Mouse (Mus musculus) myocyte (in vitro differentiated cells): ENCODE measurements around the gene Unc119b. TPM values are rescaled to one million over a fixed set of nuclear protein-coding genes. Genes with fewer than 3 reads are reported as not detected.

Experiments used
- H3K27me3 ChIP-seq: one replicate; pipeline ENCODE4 v1.6.1; 2011; ENCODE audit not compliant: control insufficient read depth, insufficient read depth, insufficient read length
- H3K36me3 ChIP-seq: one replicate; pipeline ENCODE4 v1.6.1; 2011; ENCODE audit not compliant: control insufficient read depth, insufficient read depth
- H3K4me2 ChIP-seq: one replicate; pipeline ENCODE4 v1.6.1; 2011; ENCODE audit warnings: low read depth, control low read depth
- H3K4me3 ChIP-seq: one replicate; pipeline ENCODE4 v1.5.1; 2011; ENCODE audit warnings: mild to moderate bottlenecking, control low read depth, moderate library complexity
- H3K79me2 ChIP-seq: one replicate; pipeline ENCODE4 v1.6.1; 2011; ENCODE audit not compliant: control insufficient read depth, insufficient read depth
- H3ac ChIP-seq: one replicate; pipeline ENCODE4 v1.6.1; 2011; ENCODE audit not compliant: control insufficient read depth, insufficient read length
- CEBPB ChIP-seq: IDR thresholded peaks from 2 replicates; pipeline ENCODE4 v1.6.1; 2011; ENCODE audit warnings: mild to moderate bottlenecking, moderate library complexity; ENCODE audit not compliant: poor library complexity, insufficient read depth, severe bottlenecking
- E2F4 ChIP-seq: IDR thresholded peaks from one replicate; pipeline ENCODE4 v1.6.1; 2011; ENCODE audit warnings: mild to moderate bottlenecking, control low read depth, moderate library complexity; ENCODE audit not compliant: insufficient read depth
- MAX ChIP-seq: IDR thresholded peaks from one replicate; pipeline ENCODE4 v1.6.1; 2011; ENCODE audit warnings: low read depth, mild to moderate bottlenecking, control low read depth
- MYOD1 ChIP-seq, 3 experiments: IDR thresholded peaks; one replicate each; pipeline ENCODE4 v1.6.1; 2011; ENCODE audit warnings: control low read depth in 2 of 3, low read depth in 2 of 3, mild to moderate bottlenecking in 2 of 3, moderate library complexity in 1 of 3; ENCODE audit not compliant: insufficient read length in 2 of 3, control insufficient read depth in 1 of 3
- MYOG ChIP-seq, 3 experiments: IDR thresholded peaks; one replicate each; pipeline ENCODE4 v1.6.1; 2011; ENCODE audit warnings: control low read depth in 2 of 3, low read depth in 2 of 3, mild to moderate bottlenecking in 2 of 3; ENCODE audit not compliant: insufficient read length in 2 of 3, control insufficient read depth in 1 of 3, insufficient read depth in 1 of 3
- POLR2A ChIP-seq: IDR thresholded peaks from one replicate; pipeline ENCODE4 v1.6.1; 2011; ENCODE audit warnings: low read depth, mild to moderate bottlenecking, control low read depth, moderate library complexity; ENCODE audit not compliant: insufficient read length
- POLR2AphosphoS2 ChIP-seq: IDR thresholded peaks from one replicate; pipeline ENCODE4 v1.6.1; 2011; ENCODE audit warnings: low read depth, control low read depth; ENCODE audit not compliant: insufficient read length
- REST ChIP-seq: IDR thresholded peaks from one replicate; pipeline ENCODE4 v1.6.1; 2011; ENCODE audit warnings: mild to moderate bottlenecking, control low read depth, moderate library complexity; ENCODE audit not compliant: insufficient read depth, insufficient read length
- SRF ChIP-seq: IDR thresholded peaks from one replicate; pipeline ENCODE4 v1.6.1; 2011; ENCODE audit warnings: low read depth; ENCODE audit not compliant: control insufficient read depth, insufficient read length
- TCF12 ChIP-seq: IDR thresholded peaks from one replicate; pipeline ENCODE4 v1.6.1; 2011; ENCODE audit warnings: mild to moderate bottlenecking, control low read depth; ENCODE audit not compliant: poor library complexity, insufficient read depth, severe bottlenecking
- TCF3 ChIP-seq: IDR thresholded peaks from one replicate; pipeline ENCODE4 v1.6.1; 2011; ENCODE audit warnings: low read depth, control low read depth; ENCODE audit not compliant: insufficient read length
- USF1 ChIP-seq: IDR thresholded peaks from one replicate; pipeline ENCODE4 v1.6.1; 2011; ENCODE audit warnings: low read depth, mild to moderate bottlenecking, control low read depth, moderate library complexity
- polyA plus RNA-seq: library from polyadenylated mRNA; unstranded; fragments of >200 nt; fragmentation: generic; extraction: Trizol; gene quantifications from one replicate; pipeline ENCODE4 v1.2.1, GENCODE M21; 2012; ENCODE audit warnings: missing spikeins

Gene Unc119b
- polyA plus RNA-seq, 1 experiment: 24.5 TPM

- peaks cover 21% of the 10 kb centered on the region for H3K79me2 ChIP-seq
- peak within 1 kb of the TSS; percentile 40 for H3K4me3 ChIP-seq
- TF ChIP-seq TCF3: no peak
- peak in 1 of 3 experiments; percentile 52 for TF ChIP-seq MYOD1 (IDR thresholded peaks at IDR 0.05; ENCODE audit: control insufficient read depth in 1 of 3, insufficient read length in 2 of 3, low read depth in 2 of 3)
- no peak for TF ChIP-seq E2F4
- no peak for TF ChIP-seq REST
- peak in 1 of 3 experiments; percentile 39 for TF ChIP-seq MYOG (IDR thresholded peaks at IDR 0.05; ENCODE audit: control insufficient read depth in 1 of 3, insufficient read depth in 1 of 3, insufficient read length in 2 of 3, low read depth in 2 of 3)
- TF ChIP-seq MAX: no peak
- TF ChIP-seq POLR2A: peak; percentile 91
- no peak for TF ChIP-seq TCF12
- TF ChIP-seq CEBPB: no peak
- TF ChIP-seq SRF: no peak
- TF ChIP-seq USF1: no peak
- peak; percentile 89 for TF ChIP-seq POLR2AphosphoS2
- peak within 1 kb of the TSS; percentile 54 for H3ac ChIP-seq
- no peaks in the 10 kb centered on the region for H3K27me3 ChIP-seq
- peaks cover 6% of the 10 kb centered on the region for H3K36me3 ChIP-seq
- H3K4me2 ChIP-seq: peak within 1 kb of the TSS; percentile 61
Measured at GRCm38 (mm10) chr5:115118961-115119570, 15.7 kb downstream of the Unc119b start, which contains the start of gene Acads. Acads (minus strand) TSS chr5:115119346.

- Histone ChIP-seq H3K79me2 (peaks cover 21% of the 10 kb centered on the region), H3K36me3 (peaks cover 3% of the 10 kb centered on the region), H3K4me2 (no peak overlapping the region), H3K27me3 (no peaks in the 10 kb centered on the region), H3ac (no peak overlapping the region), H3K4me3 (no peak overlapping the region)
- no peak for TF ChIP-seq POLR2AphosphoS2
- no peak for TF ChIP-seq MYOG (IDR thresholded peaks at IDR 0.05; ENCODE audit: control insufficient read depth in 1 of 3, insufficient read depth in 1 of 3, insufficient read length in 2 of 3, low read depth in 2 of 3)
- no peak for TF ChIP-seq TCF3
- no peak for TF ChIP-seq MYOD1 (IDR thresholded peaks at IDR 0.05; ENCODE audit: control insufficient read depth in 1 of 3, insufficient read length in 2 of 3, low read depth in 2 of 3)
- no peak for TF ChIP-seq TCF12
- no peak for TF ChIP-seq MAX
- TF ChIP-seq E2F4: no peak
Measured at GRCm38 (mm10) chr5:115117467-115117866, 17.3 kb downstream of the Unc119b start.

- no peaks in the 10 kb centered on the region for H3K27me3 ChIP-seq
- no peaks in the 10 kb centered on the region for H3K36me3 ChIP-seq
- H3K4me2 ChIP-seq: no peak overlapping the region
- peaks cover 21% of the 10 kb centered on the region for H3K79me2 ChIP-seq
- no peak overlapping the region for H3K4me3 ChIP-seq
- no peak overlapping the region for H3ac ChIP-seq
- TF ChIP-seq POLR2A (no peak), MAX (no peak), TCF3 (no peak), CEBPB (no peak), MYOD1 (IDR thresholded peaks at IDR 0.05; ENCODE audit: control insufficient read depth in 1 of 3, insufficient read length in 2 of 3, low read depth in 2 of 3) (no peak), MYOG (IDR thresholded peaks at IDR 0.05; ENCODE audit: control insufficient read depth in 1 of 3, insufficient read depth in 1 of 3, insufficient read length in 2 of 3, low read depth in 2 of 3) (no peak), POLR2AphosphoS2 (no peak), E2F4 (no peak), USF1 (no peak)
Measured at GRCm38 (mm10) chr5:115116426-115116825, 18.3 kb downstream of the Unc119b start.

- Histone ChIP-seq H3K36me3 (no peaks in the 10 kb centered on the region), H3K27me3 (no peaks in the 10 kb centered on the region), H3K4me3 (no peak overlapping the region), H3ac (no peak overlapping the region), H3K79me2 (peaks cover 21% of the 10 kb centered on the region), H3K4me2 (no peak overlapping the region)
- TF ChIP-seq USF1 (no peak), POLR2A (no peak), TCF12 (no peak), TCF3 (no peak), POLR2AphosphoS2 (no peak), E2F4 (no peak), SRF (no peak), MYOD1 (IDR thresholded peaks at IDR 0.05; ENCODE audit: control insufficient read depth in 1 of 3, insufficient read length in 2 of 3, low read depth in 2 of 3) (no peak), CEBPB (no peak), MYOG (IDR thresholded peaks at IDR 0.05; ENCODE audit: control insufficient read depth in 1 of 3, insufficient read depth in 1 of 3, insufficient read length in 2 of 3, low read depth in 2 of 3) (no peak)
Measured at GRCm38 (mm10) chr5:115114501-115114900, 20.3 kb downstream of the Unc119b start.

GRCm38 (mm10) chr5:115113244-115113643 is 21.5 kb downstream of the Unc119b start:
- Histone ChIP-seq H3K79me2 (peaks cover 15% of the 10 kb centered on the region), H3K4me3 (no peak overlapping the region), H3ac (no peak overlapping the region), H3K4me2 (no peak overlapping the region), H3K36me3 (no peaks in the 10 kb centered on the region), H3K27me3 (no peaks in the 10 kb centered on the region)
- TF ChIP-seq TCF3 (no peak), MAX (no peak), CEBPB (no peak), TCF12 (no peak)
